Mouse (Mus musculus): ENCODE data around the gene T. TPM values are rescaled to one million over a fixed set of nuclear protein-coding genes. Genes with fewer than 3 reads are reported as not detected.
"Not testable (repeated sequence)": the region's sequence is repeated elsewhere in the genome, so short reads cannot be mapped to it uniquely, and the experiment has no call there.

The T gene
- polyA plus RNA-seq (2012; rRNA removed) = not detected in 2 replicates

DNA sequence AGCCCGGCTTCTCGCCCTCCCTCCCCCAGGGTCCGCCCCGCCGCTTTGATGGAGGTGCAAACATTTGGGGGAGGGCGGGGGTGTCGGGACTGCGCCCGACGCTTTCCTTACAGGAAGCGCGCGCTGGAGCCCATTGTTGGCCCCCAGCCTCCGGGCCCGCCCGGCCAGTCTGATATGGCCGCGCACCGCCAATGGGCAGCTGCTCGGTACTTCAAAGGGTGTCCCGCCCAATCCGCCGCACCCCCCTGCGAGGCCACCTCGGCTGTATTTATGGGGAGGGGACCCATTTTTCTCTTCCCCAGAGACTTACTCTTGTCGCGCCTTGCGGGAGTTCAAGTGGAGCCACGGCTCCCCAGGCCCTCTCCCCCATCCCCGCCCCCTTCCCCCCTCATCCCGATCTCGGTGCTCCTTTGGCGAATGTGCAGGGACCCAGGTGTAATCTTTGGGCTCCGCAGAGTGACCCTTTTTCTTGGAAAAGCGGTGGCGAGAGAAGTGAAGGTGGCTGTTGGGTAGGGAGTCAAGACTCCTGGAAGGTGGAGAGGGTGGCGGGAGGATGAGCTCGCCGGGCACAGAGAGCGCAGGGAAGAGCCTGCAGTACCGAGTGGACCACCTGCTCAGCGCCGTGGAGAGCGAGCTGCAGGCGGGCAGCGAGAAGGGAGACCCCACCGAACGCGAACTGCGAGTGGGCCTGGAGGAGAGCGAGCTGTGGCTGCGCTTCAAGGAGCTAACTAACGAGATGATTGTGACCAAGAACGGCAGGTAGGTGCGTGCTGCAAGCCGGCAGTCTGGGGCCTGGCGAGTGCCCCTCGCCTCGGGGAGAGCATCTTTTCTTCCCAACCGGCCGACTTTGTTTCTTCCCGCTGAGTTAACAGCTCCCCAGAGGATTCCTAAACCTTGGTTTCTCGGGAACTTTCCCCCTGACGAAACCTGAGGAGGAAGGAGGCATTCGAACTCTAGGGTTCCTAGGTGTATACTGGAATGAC is at the start of gene T:
Gene T, plus strand, starts transcription at position 446 of the 983 bp plus-strand sequence.
- no peak for DNase-seq (ENCODE audit: low read depth, low spot score)
- WGBS = 3% methylated on average over 65 of the region's 65 CpGs

- 95% methylated on average over 2 of the region's 2 CpGs for WGBS
Observed at GRCm38 (mm10) chr17:8385441-8385840, 48.8 kb upstream of the T start.

GRCm38 (mm10) chr17:8388463-8388862 is 45.8 kb upstream of the T start:
- DNase-seq (ENCODE audit: low read depth, low spot score) = no peak
- WGBS = 5% methylated on average over 13 of the region's 13 CpGs

More at GRCm38 (mm10) chr17:8385441-8385840, 48.8 kb upstream of the T start:
- DNase-seq (ENCODE audit: low read depth, low spot score) = no peak

- DNase-seq (ENCODE audit: low read depth, low spot score) = no peak
- 5% methylated on average over 28 of the region's 28 CpGs for WGBS
Observed at GRCm38 (mm10) chr17:8388990-8389789, 45.0 kb upstream of the T start.

DNA sequence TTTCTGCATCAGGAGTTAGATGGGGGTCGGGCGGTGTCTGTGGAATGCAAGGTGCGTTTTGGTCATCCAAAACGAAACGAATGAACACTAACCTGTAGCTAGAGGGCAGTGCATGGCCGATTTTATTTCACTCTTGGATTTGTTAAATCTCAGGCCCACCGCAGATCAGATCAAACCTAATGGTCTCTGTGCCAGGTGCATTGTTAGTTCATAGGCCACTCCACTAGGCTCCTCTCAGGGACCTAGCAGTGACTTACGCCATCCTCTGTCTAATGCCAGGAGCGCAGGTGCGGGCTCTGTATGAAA is 44.5 kb upstream of the T start:
- no peak for DNase-seq (ENCODE audit: low read depth, low spot score)
- 14% methylated on average over 10 of the region's 10 CpGs for WGBS

GRCm38 (mm10) chr17:8390487-8390886 is 43.7 kb upstream of the T start:
- no peak for DNase-seq (ENCODE audit: low read depth, low spot score)
- 71% methylated on average over 4 of the region's 4 CpGs for WGBS

DNA sequence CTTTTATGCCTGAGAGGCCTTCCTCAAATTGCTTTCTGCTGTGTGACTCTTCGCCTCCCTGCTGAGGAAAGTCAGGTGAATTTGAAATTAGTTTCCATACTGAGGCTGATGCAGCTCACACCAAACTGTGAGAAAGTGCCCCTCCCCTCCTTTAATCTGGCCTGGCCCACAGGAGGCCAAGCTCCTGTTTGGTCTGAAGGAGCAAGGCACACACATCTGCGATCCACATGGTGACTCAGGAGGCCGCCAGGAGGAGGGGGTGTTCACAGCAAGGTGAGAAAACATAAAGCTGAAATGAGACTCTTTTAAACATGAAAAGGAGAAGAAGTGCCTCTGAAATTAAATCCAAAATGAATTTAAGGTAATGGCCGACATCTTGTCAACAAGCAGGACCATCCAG is 37.9 kb upstream of the T start:
- DNase-seq (ENCODE audit: low read depth, low spot score) = no peak
- WGBS = 79% methylated on average over 4 of the region's 4 CpGs

GRCm38 (mm10) chr17:8397946-8398345 is 36.3 kb upstream of the T start:
- DNase-seq (ENCODE audit: low read depth, low spot score) = no peak
- WGBS = 76% methylated on average over 2 of the region's 2 CpGs

GRCm38 (mm10) chr17:8403932-8404331 is 30.3 kb upstream of the T start:
- DNase-seq (ENCODE audit: low read depth, low spot score) = not testable (repeated sequence)
- WGBS = 34% methylated on average over 8 of the region's 8 CpGs

GRCm38 (mm10) chr17:8406285-8406684 is 27.9 kb upstream of the T start:
- 60% methylated on average over 6 of the region's 6 CpGs for WGBS
- DNase-seq (ENCODE audit: low read depth, low spot score) = no peak

GRCm38 (mm10) chr17:8408002-8408401 is 26.2 kb upstream of the T start:
- 82% methylated on average over 4 of the region's 4 CpGs for WGBS
- DNase-seq (ENCODE audit: low read depth, low spot score) = not testable (repeated sequence)

GRCm38 (mm10) chr17:8408589-8409295 is 25.5 kb upstream of the T start:
- 14% methylated on average over 16 of the region's 16 CpGs for WGBS
- DNase-seq (ENCODE audit: low read depth, low spot score) = no peak

DNA sequence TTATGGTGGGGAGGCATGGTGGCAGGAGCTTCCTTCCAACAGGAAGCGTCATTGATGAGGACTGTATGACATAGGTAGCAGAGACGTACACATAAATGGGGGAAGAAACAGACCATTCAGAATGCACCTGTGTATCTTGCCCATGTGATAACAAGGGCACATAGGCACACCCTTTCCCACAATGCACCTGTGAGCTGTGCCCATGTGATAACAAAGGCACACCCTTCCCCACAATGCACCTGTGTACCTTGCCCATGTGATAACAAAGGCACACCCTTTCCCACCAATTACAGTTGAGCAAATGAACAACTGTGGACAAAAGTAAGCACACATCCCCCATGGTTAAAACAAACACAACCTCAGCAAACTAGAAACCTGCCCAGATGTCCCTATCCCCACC is 23.9 kb upstream of the T start:
- no peak for DNase-seq (ENCODE audit: low read depth, low spot score)
- WGBS = 76% methylated on average over 2 of the region's 2 CpGs

- 28% methylated on average over 5 of the region's 5 CpGs for WGBS
- DNase-seq (ENCODE audit: low read depth, low spot score) = no peak
Observed at GRCm38 (mm10) chr17:8413656-8414055, 20.6 kb upstream of the T start.

DNA sequence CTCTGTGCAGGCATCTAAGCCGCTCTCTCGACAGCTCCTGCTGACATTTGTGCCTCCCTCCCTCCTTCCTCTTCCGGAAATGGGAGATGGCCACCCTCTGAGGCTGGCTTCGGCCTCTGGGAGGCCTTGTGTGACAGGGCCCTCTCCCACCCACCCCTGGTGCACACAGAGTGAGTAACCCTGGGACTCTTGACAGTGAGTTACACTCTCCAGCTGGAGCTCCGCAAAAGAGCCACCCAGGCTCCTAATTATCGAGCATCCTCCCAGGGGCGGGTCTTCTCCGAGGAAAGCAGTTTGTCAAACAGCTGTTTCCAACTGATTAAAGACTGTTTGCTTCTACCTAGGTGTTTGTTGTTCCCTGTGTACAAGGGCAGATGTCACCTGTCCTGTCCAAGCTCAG is 18.7 kb upstream of the T start:
- no peak for DNase-seq (ENCODE audit: low read depth, low spot score)
- 53% methylated on average over 8 of the region's 8 CpGs for WGBS

- no peak for DNase-seq (ENCODE audit: low read depth, low spot score)
- WGBS = 69% methylated on average over 8 of the region's 8 CpGs
Observed at GRCm38 (mm10) chr17:8416865-8417264, 17.4 kb upstream of the T start.

GRCm38 (mm10) chr17:8420739-8421138 is 13.5 kb upstream of the T start:
- DNase-seq (ENCODE audit: low read depth, low spot score) = no peak
- 88% methylated on average over 1 of the region's 1 CpGs for WGBS

DNA sequence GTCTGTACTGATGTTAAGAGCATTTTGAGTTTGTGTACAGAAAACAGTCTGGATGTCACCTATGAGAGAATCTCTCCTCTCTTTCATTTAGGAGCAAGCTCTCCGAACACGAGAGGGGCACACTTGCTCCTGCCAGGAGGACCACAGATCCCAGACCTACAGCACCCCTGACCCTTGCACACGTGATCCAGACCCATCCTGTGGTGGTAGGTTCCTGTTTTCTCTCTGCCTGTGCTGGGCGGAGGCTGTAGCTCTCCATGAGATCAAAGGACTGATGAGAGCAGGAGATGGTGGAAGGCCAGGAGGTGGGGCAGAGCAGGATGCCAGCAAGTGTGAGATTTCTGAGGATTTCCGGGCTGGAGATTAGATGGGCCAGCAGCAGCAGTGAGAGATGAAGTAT is 12.7 kb upstream of the T start:
- DNase-seq (ENCODE audit: low read depth, low spot score) = no peak
- 27% methylated on average over 5 of the region's 5 CpGs for WGBS

- DNase-seq (ENCODE audit: low read depth, low spot score) = no peak
- 48% methylated on average over 2 of the region's 2 CpGs for WGBS
Observed at GRCm38 (mm10) chr17:8423283-8423682, 10.9 kb upstream of the T start.

DNA sequence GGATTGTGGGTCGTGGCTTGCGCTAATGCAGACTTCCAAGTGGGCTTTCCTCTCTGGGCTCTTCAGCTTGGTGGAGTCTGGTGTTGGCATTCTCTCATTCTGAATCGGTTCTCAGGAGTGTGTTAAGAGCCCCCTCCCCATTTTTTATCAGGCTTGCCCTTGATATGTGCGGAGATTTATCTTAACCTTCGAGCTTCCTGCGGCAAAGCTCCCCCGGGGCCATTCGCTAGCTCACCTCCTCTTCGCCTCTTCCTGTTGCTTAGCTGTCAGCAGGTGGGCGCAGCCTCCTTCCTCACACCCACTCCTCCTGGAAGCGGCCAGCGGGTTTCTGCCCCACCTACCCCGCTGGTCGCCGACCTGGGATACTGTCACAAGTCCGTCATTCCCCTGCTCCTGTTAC is 4.8 kb upstream of the T start:
- 3% methylated on average over 16 of the region's 16 CpGs for WGBS
- no peak for DNase-seq (ENCODE audit: low read depth, low spot score)
